Mouse (Mus musculus): ENCODE data around the gene Zfp580. TPM values are rescaled to one million over a fixed set of nuclear protein-coding genes. Genes with fewer than 3 reads are reported as not detected.

Gene Zfp580
- polyA plus RNA-seq, 1 experiment from 2014 or later: 17.8 TPM

GRCm38 (mm10) chr7:5092381-5092780 is 41.0 kb downstream of the Zfp580 start:
- Histone ChIP-seq H3K36me3 (ENCODE audit: control insufficient read depth, insufficient read depth, low read length) (peaks cover 45% of the 10 kb centered on the region), H3K9me3 (replicated peaks; ENCODE audit: control insufficient read depth, low read length) (no peaks in the 10 kb centered on the region), H3K27me3 (ENCODE audit: control insufficient read depth, insufficient read depth, low read length) (no peaks in the 10 kb centered on the region), H3K4me1 (ENCODE audit: control insufficient read depth, insufficient read depth, low read length) (no peaks in the 10 kb centered on the region), H3K4me3 (ENCODE audit: low read depth, low read length) (no peak overlapping the region), H3K27ac (ENCODE audit: low read depth, low read length) (no peak overlapping the region), H3K4me2 (no peak overlapping the region), H3K9ac (ENCODE audit: low read depth, low read length) (no peak overlapping the region)
- ATAC-seq (replicated peaks; ENCODE audit: insufficient number of reproducible peaks, low FRiP score, low TSS enrichment): no peak
- WGBS (ENCODE audit: insufficient replicate concordance): 76% methylated on average over 6 of the region's 6 CpGs

- H3K36me3 ChIP-seq (ENCODE audit: control insufficient read depth, insufficient read depth, low read length): peaks cover 49% of the 10 kb centered on the region
- no peak overlapping the region for H3K9ac ChIP-seq (ENCODE audit: low read depth, low read length)
- ATAC-seq (replicated peaks; ENCODE audit: insufficient number of reproducible peaks, low FRiP score, low TSS enrichment): no peak
- no peaks in the 10 kb centered on the region for H3K9me3 ChIP-seq (replicated peaks; ENCODE audit: control insufficient read depth, low read length)
- H3K27ac ChIP-seq (ENCODE audit: low read depth, low read length): no peak overlapping the region
- no peak overlapping the region for H3K4me2 ChIP-seq
- no peaks in the 10 kb centered on the region for H3K4me1 ChIP-seq (ENCODE audit: control insufficient read depth, insufficient read depth, low read length)
- no peaks in the 10 kb centered on the region for H3K27me3 ChIP-seq (ENCODE audit: control insufficient read depth, insufficient read depth, low read length)
- WGBS (ENCODE audit: insufficient replicate concordance): 86% methylated on average over 21 of the region's 21 CpGs
- H3K4me3 ChIP-seq (ENCODE audit: low read depth, low read length): no peak overlapping the region
These were observed 41.6 kb downstream of the Zfp580 start for GRCm38 (mm10) chr7:5092831-5093510.

- H3K27ac ChIP-seq (ENCODE audit: low read depth, low read length): no peak overlapping the region
- no peaks in the 10 kb centered on the region for H3K27me3 ChIP-seq (ENCODE audit: control insufficient read depth, insufficient read depth, low read length)
- no peaks in the 10 kb centered on the region for H3K4me1 ChIP-seq (ENCODE audit: control insufficient read depth, insufficient read depth, low read length)
- H3K9ac ChIP-seq (ENCODE audit: low read depth, low read length): no peak overlapping the region
- H3K36me3 ChIP-seq (ENCODE audit: control insufficient read depth, insufficient read depth, low read length): peaks cover 35% of the 10 kb centered on the region
- H3K4me3 ChIP-seq (ENCODE audit: low read depth, low read length): no peak overlapping the region
- no peaks in the 10 kb centered on the region for H3K9me3 ChIP-seq (replicated peaks; ENCODE audit: control insufficient read depth, low read length)
- no peak overlapping the region for H3K4me2 ChIP-seq
- ATAC-seq (replicated peaks; ENCODE audit: insufficient number of reproducible peaks, low FRiP score, low TSS enrichment): no peak
- 87% methylated on average over 5 of the region's 5 CpGs for WGBS (ENCODE audit: insufficient replicate concordance)
These were observed 47.4 kb downstream of the Zfp580 start for GRCm38 (mm10) chr7:5098769-5099168.

- no peak for ATAC-seq (replicated peaks; ENCODE audit: insufficient number of reproducible peaks, low FRiP score, low TSS enrichment)
- Histone ChIP-seq H3K27me3 (ENCODE audit: control insufficient read depth, insufficient read depth, low read length) (no peaks in the 10 kb centered on the region), H3K4me1 (ENCODE audit: control insufficient read depth, insufficient read depth, low read length) (no peaks in the 10 kb centered on the region), H3K36me3 (ENCODE audit: control insufficient read depth, insufficient read depth, low read length) (peaks cover 29% of the 10 kb centered on the region), H3K4me3 (ENCODE audit: low read depth, low read length) (no peak overlapping the region), H3K27ac (ENCODE audit: low read depth, low read length) (no peak overlapping the region), H3K9ac (ENCODE audit: low read depth, low read length) (no peak overlapping the region), H3K4me2 (no peak overlapping the region), H3K9me3 (replicated peaks; ENCODE audit: control insufficient read depth, low read length) (no peaks in the 10 kb centered on the region)
- WGBS (ENCODE audit: insufficient replicate concordance): 85% methylated on average over 3 of the region's 3 CpGs
These were observed 48.5 kb downstream of the Zfp580 start for GRCm38 (mm10) chr7:5099796-5100195.

- H3K27ac ChIP-seq (ENCODE audit: low read depth, low read length): no peak overlapping the region
- H3K4me2 ChIP-seq: no peak overlapping the region
- no peaks in the 10 kb centered on the region for H3K4me1 ChIP-seq (ENCODE audit: control insufficient read depth, insufficient read depth, low read length)
- no peaks in the 10 kb centered on the region for H3K9me3 ChIP-seq (replicated peaks; ENCODE audit: control insufficient read depth, low read length)
- no peaks in the 10 kb centered on the region for H3K27me3 ChIP-seq (ENCODE audit: control insufficient read depth, insufficient read depth, low read length)
- H3K4me3 ChIP-seq (ENCODE audit: low read depth, low read length): no peak overlapping the region
- peaks cover 16% of the 10 kb centered on the region for H3K36me3 ChIP-seq (ENCODE audit: control insufficient read depth, insufficient read depth, low read length)
- no peak for ATAC-seq (replicated peaks; ENCODE audit: insufficient number of reproducible peaks, low FRiP score, low TSS enrichment)
- H3K9ac ChIP-seq (ENCODE audit: low read depth, low read length): no peak overlapping the region
- WGBS (ENCODE audit: insufficient replicate concordance): 81% methylated on average over 10 of the region's 10 CpGs
These were observed 49.8 kb downstream of the Zfp580 start for GRCm38 (mm10) chr7:5101066-5101663.

- Histone ChIP-seq H3K27ac (ENCODE audit: low read depth, low read length) (no peak overlapping the region), H3K36me3 (ENCODE audit: control insufficient read depth, insufficient read depth, low read length) (peaks cover 8% of the 10 kb centered on the region; the same call in 1 of the 2 replicates), H3K4me3 (ENCODE audit: low read depth, low read length) (no peak overlapping the region), H3K9ac (ENCODE audit: low read depth, low read length) (no peak overlapping the region), H3K27me3 (ENCODE audit: control insufficient read depth, insufficient read depth, low read length) (no peaks in the 10 kb centered on the region), H3K9me3 (replicated peaks; ENCODE audit: control insufficient read depth, low read length) (no peaks in the 10 kb centered on the region), H3K4me1 (ENCODE audit: control insufficient read depth, insufficient read depth, low read length) (no peaks in the 10 kb centered on the region), H3K4me2 (no peak overlapping the region)
- ATAC-seq (replicated peaks; ENCODE audit: insufficient number of reproducible peaks, low FRiP score, low TSS enrichment): no peak
- 91% methylated on average over 2 of the region's 2 CpGs for WGBS (ENCODE audit: insufficient replicate concordance)
These were observed 51.2 kb downstream of the Zfp580 start for GRCm38 (mm10) chr7:5102564-5102963.

Other genes starting within 250 kb of the Zfp580 start
- 317 and 378 TPM in 2 replicates for gene Ube2s, start 238.9 kb upstream of the Zfp580 start, polyA plus RNA-seq (2014; fragmentation: Nextera tagmentation; extraction: Ambion mirVana)
- gene Shisa7, start 206.8 kb upstream of the Zfp580 start, polyA plus RNA-seq (2014; fragmentation: Nextera tagmentation; extraction: Ambion mirVana): 0.09 TPM in 1 of 2 replicates, not detected in the other
- gene Isoc2b, start 181.3 kb upstream of the Zfp580 start, polyA plus RNA-seq (2014; fragmentation: Nextera tagmentation; extraction: Ambion mirVana): 2.9 and 3.3 TPM in 2 replicates
- gene Isoc2a, start 174.4 kb upstream of the Zfp580 start, polyA plus RNA-seq (2014; fragmentation: Nextera tagmentation; extraction: Ambion mirVana): 0.59 and 1.1 TPM in 2 replicates
- 0.17 and 0.20 TPM in 2 replicates for gene Gm36210, start 145.0 kb upstream of the Zfp580 start, polyA plus RNA-seq (2014; fragmentation: Nextera tagmentation; extraction: Ambion mirVana)
- 2.6 and 2.8 TPM in 2 replicates for gene Zfp628, start 136.3 kb upstream of the Zfp580 start, polyA plus RNA-seq (2014; fragmentation: Nextera tagmentation; extraction: Ambion mirVana)
- gene Nat14, start 129.5 kb upstream of the Zfp580 start, polyA plus RNA-seq (2014; fragmentation: Nextera tagmentation; extraction: Ambion mirVana): 4.7 and 5.0 TPM in 2 replicates
- gene Ssc5d, start 125.8 kb upstream of the Zfp580 start, polyA plus RNA-seq (2014; fragmentation: Nextera tagmentation; extraction: Ambion mirVana): 0.53 and 1.1 TPM in 2 replicates
- 3.3 and 5.4 TPM in 2 replicates for gene Sbk2, start 87.1 kb upstream of the Zfp580 start, polyA plus RNA-seq (2014; fragmentation: Nextera tagmentation; extraction: Ambion mirVana)
- gene Sbk3, start 80.4 kb upstream of the Zfp580 start, polyA plus RNA-seq (2014; fragmentation: Nextera tagmentation; extraction: Ambion mirVana): 0.44 and 0.49 TPM in 2 replicates
- 32.5 and 38.8 TPM in 2 replicates for gene Zfp579, start 55.4 kb upstream of the Zfp580 start, polyA plus RNA-seq (2014; fragmentation: Nextera tagmentation; extraction: Ambion mirVana)
- 10.2 and 11.0 TPM in 2 replicates for gene Zfp524, start 37.1 kb upstream of the Zfp580 start, polyA plus RNA-seq (2014; fragmentation: Nextera tagmentation; extraction: Ambion mirVana)
- gene Fiz1, start 36.8 kb upstream of the Zfp580 start, polyA plus RNA-seq (2014; fragmentation: Nextera tagmentation; extraction: Ambion mirVana): 25.5 and 25.9 TPM in 2 replicates
- 0.89 TPM in 1 of 2 replicates, not detected in the other for gene Gm44973, start 36.0 kb upstream of the Zfp580 start, polyA plus RNA-seq (2014; fragmentation: Nextera tagmentation; extraction: Ambion mirVana)
- gene Zfp865, start 31.2 kb upstream of the Zfp580 start, polyA plus RNA-seq (2014; fragmentation: Nextera tagmentation; extraction: Ambion mirVana): 3.4 and 5.5 TPM in 2 replicates
- 1.5 and 2.9 TPM in 2 replicates for gene Ccdc106, start 31.0 kb upstream of the Zfp580 start, polyA plus RNA-seq (2014; fragmentation: Nextera tagmentation; extraction: Ambion mirVana)
- gene 4632433K11Rik, start 17.4 kb upstream of the Zfp580 start, polyA plus RNA-seq (2014; fragmentation: Nextera tagmentation; extraction: Ambion mirVana): not detected in 2 replicates
- gene Zfp784, start 13.1 kb upstream of the Zfp580 start, polyA plus RNA-seq (2014; fragmentation: Nextera tagmentation; extraction: Ambion mirVana): 3.4 and 4.2 TPM in 2 replicates
- 84.0 and 85.5 TPM in 2 replicates for gene U2af2, start 10.6 kb downstream of the Zfp580 start, polyA plus RNA-seq (2014; fragmentation: Nextera tagmentation; extraction: Ambion mirVana)
- gene Epn1, start 28.7 kb downstream of the Zfp580 start, polyA plus RNA-seq (2014; fragmentation: Nextera tagmentation; extraction: Ambion mirVana): 47.0 and 48.1 TPM in 2 replicates
- gene Rfpl4, start 65.4 kb downstream of the Zfp580 start, polyA plus RNA-seq (2014; fragmentation: Nextera tagmentation; extraction: Ambion mirVana): not detected in 2 replicates
- 1.3 and 1.8 TPM in 2 replicates for gene Rasl2-9, start 74.4 kb downstream of the Zfp580 start, polyA plus RNA-seq (2014; fragmentation: Nextera tagmentation; extraction: Ambion mirVana)
- not detected in 2 replicates for gene Vmn1r55, start 98.1 kb downstream of the Zfp580 start, polyA plus RNA-seq (2014; fragmentation: Nextera tagmentation; extraction: Ambion mirVana)
- not detected in 2 replicates for gene Vmn1r56, start 145.2 kb downstream of the Zfp580 start, polyA plus RNA-seq (2014; fragmentation: Nextera tagmentation; extraction: Ambion mirVana)
- not detected in 2 replicates for gene Vmn1r57, start 167.0 kb downstream of the Zfp580 start, polyA plus RNA-seq (2014; fragmentation: Nextera tagmentation; extraction: Ambion mirVana)